Mouse (Mus musculus): ENCODE data around the gene Zfp185.
"Not testable (repeated sequence)": the region's sequence is repeated elsewhere in the genome, so short reads cannot be mapped to it uniquely, and the experiment has no call there.

The Zfp185 gene

GRCm38 (mm10) chrX:73063512-73064414, 76.6 kb downstream of the Zfp185 start:
- peak; percentile 3 for DNase-seq (ENCODE audit: low spot score)

- DNase-seq (ENCODE audit: low spot score): no peak
Observed at GRCm38 (mm10) chrX:73064415-73064793, 77.3 kb downstream of the Zfp185 start, which contains the start of gene Pnma3. Pnma3 (plus strand) TSS chrX:73064787.

GRCm38 (mm10) chrX:73066765-73067312, 79.7 kb downstream of the Zfp185 start:
- not testable (repeated sequence) for DNase-seq (ENCODE audit: low spot score)
